Mouse (Mus musculus) kidney, embryonic 16.5 days (tissue): ENCODE results near the gene Gm6871. TPM values are rescaled to one million over a fixed set of nuclear protein-coding genes. Genes with fewer than 3 reads are reported as not detected.

Source experiments
- polyA plus RNA-seq: library from polyadenylated mRNA; unstranded; fragments of >200 nt; fragmentation: Nextera tagmentation; extraction: Ambion mirVana; gene quantifications from 2 replicates; pipeline ENCODE4 v1.2.1, GENCODE M21; 2015

Gene Gm6871
- polyA plus RNA-seq, 1 experiment from 2014 or later: 0.11 TPM

Other genes starting within 250 kb of the Gm6871 start
- gene AI987944, start 180.3 kb downstream of the Gm6871 start, polyA plus RNA-seq: 13.0 and 13.9 TPM in 2 replicates
- 0.21 and 0.32 TPM in 2 replicates for gene Vmn2r57, start 125.0 kb downstream of the Gm6871 start, polyA plus RNA-seq
- 0.05 and 0.09 TPM in 2 replicates for gene Gm20449, start 74.2 kb downstream of the Gm6871 start, polyA plus RNA-seq
- gene AW146154, start 73.8 kb downstream of the Gm6871 start, polyA plus RNA-seq: 13.3 and 13.8 TPM in 2 replicates
- 13.6 and 14.6 TPM in 2 replicates for gene 2610021A01Rik, start 25.6 kb upstream of the Gm6871 start, polyA plus RNA-seq
- gene Zfp788, start 59.5 kb upstream of the Gm6871 start, polyA plus RNA-seq: 12.6 and 13.5 TPM in 2 replicates